Mouse (Mus musculus) ES-E14 (cell line): ENCODE results near the gene Lyl1. TPM values are rescaled to one million over a fixed set of nuclear protein-coding genes. Genes with fewer than 3 reads are reported as not detected.

ENCODE experiments used
- DNase-seq: peaks from one replicate; pipeline ENCODE4 v3.0.0-alpha.2; 2013; ENCODE audit warnings: low read depth, low spot score
- H3K27ac ChIP-seq: 2 replicates; pipeline ENCODE4 v1.5.1; 2012; ENCODE audit warnings: low read depth, mild to moderate bottlenecking, low read length, moderate library complexity, mixed read lengths; ENCODE audit not compliant: poor library complexity, insufficient read depth, severe bottlenecking
- H3K36me3 ChIP-seq: 2 replicates; pipeline ENCODE4 v1.6.1; 2012; ENCODE audit warnings: mild to moderate bottlenecking, low read length, moderate library complexity, mixed read lengths; ENCODE audit not compliant: control insufficient read depth, poor library complexity, insufficient read depth, severe bottlenecking
- H3K4me1 ChIP-seq, 2 experiments: fragments of 150-350 bp in 1 of 2; sonication (generic) in 1 of 2; 2 replicates each; pipeline ENCODE4 v1.6.1; 2012; ENCODE audit warnings: low read length in 2 of 2, mild to moderate bottlenecking in 1 of 2, mixed read lengths in 1 of 2; ENCODE audit not compliant: control insufficient read depth in 2 of 2, insufficient read depth in 2 of 2, poor library complexity in 1 of 2
- H3K4me3 ChIP-seq, 2 experiments: fragments of 150-350 bp in 1 of 2; sonication (generic) in 1 of 2; 2 replicates each; pipeline ENCODE4 v1.5.1; 2012; ENCODE audit warnings: low read length in 2 of 2, low read depth in 1 of 2, mild to moderate bottlenecking in 1 of 2, mixed read lengths in 1 of 2; ENCODE audit not compliant: insufficient read depth in 1 of 2, poor library complexity in 1 of 2, severe bottlenecking in 1 of 2
- H3K9ac ChIP-seq: 2 replicates; pipeline ENCODE4 v1.6.1; 2012; ENCODE audit warnings: low read depth, mild to moderate bottlenecking, low read length, mixed read lengths; ENCODE audit not compliant: poor library complexity, insufficient read depth, severe bottlenecking
- H3K9me3 ChIP-seq: fragments of 150-350 bp; sonication (generic); 2 replicates; pipeline ENCODE4 v1.6.1; 2012; ENCODE audit warnings: low read depth, mild to moderate bottlenecking, low read length; ENCODE audit not compliant: control insufficient read depth, insufficient read depth
- CHD2 ChIP-seq: IDR thresholded peaks from 2 replicates; pipeline ENCODE4 v1.6.1; 2014; ENCODE audit warnings: mild to moderate bottlenecking, low read depth, low read length, inconsistent platforms
- HCFC1 ChIP-seq: IDR thresholded peaks from 2 replicates; pipeline ENCODE4 v1.6.1; 2012; ENCODE audit warnings: low read length, inconsistent platforms, borderline replicate concordance; ENCODE audit not compliant: insufficient read depth
- MAFK ChIP-seq: IDR thresholded peaks from 2 replicates; pipeline ENCODE4 v1.6.1; 2014; ENCODE audit warnings: mild to moderate bottlenecking, low read depth, low read length, inconsistent platforms; ENCODE audit not compliant: insufficient read depth
- ZC3H11A ChIP-seq: IDR thresholded peaks from 2 replicates; pipeline ENCODE4 v1.6.1; 2012; ENCODE audit warnings: low read depth, mild to moderate bottlenecking, inconsistent platforms, low read length, borderline replicate concordance
- ZNF384 ChIP-seq: IDR thresholded peaks from 2 replicates; pipeline ENCODE4 v1.6.1; 2012; ENCODE audit warnings: low read depth, low read length, inconsistent platforms
- in situ Hi-C, 2 experiments: fragments of 600-800 bp; cut with MboI; formaldehyde crosslinking; loops; one replicate each; pipeline ENCODE4 v1.15.1; 2025; ENCODE audit warnings: low sequenced_read_pairs in 2 of 2, inconsistent platforms in 1 of 2; ENCODE audit not compliant: unreplicated experiment in 2 of 2
- total RNA-seq: library from RNA; depleted of rRNA; stranded (reverse); fragments of 300-350 nt; gene quantifications from 2 replicates; pipeline ENCODE4 v1.2.3, GENCODE M21; 2012

The Lyl1 gene
- total RNA-seq, 1 experiment = 0.49 TPM

GRCm38 (mm10) chr8:84695140-84695539, 6.1 kb upstream of the Lyl1 start:
- Histone ChIP-seq H3K36me3 (peaks cover 53% of the 10 kb centered on the region), H3K27ac (no peak overlapping the region), H3K4me1 (peaks cover 2 to 5% of the 10 kb centered on the region in 2 experiments; a peak in 1 of 4 replicates), H3K9ac (no peak overlapping the region), H3K4me3 (no peak overlapping the region), H3K9me3 (no peaks in the 10 kb centered on the region)
- TF ChIP-seq ZC3H11A (no peak), HCFC1 (no peak), ZNF384 (no peak), MAFK (no peak), CHD2 (no peak)
- DNase-seq = no peak
- in situ Hi-C loops = loop anchor here in 1 of 2 experiments (5.0 kb wide), 1 partner anchor 122 kb away; no protein-coding TSS in a partner anchor

GRCm38 (mm10) chr8:84697166-84698130, 3.8 kb upstream of the Lyl1 start:
- Histone ChIP-seq H3K4me1 (peaks cover 2 to 13% of the 10 kb centered on the region in 2 experiments; a peak in 1 of 4 replicates), H3K4me3 (no peak overlapping the region), H3K9me3 (no peaks in the 10 kb centered on the region), H3K36me3 (peaks cover 42% of the 10 kb centered on the region), H3K27ac (no peak overlapping the region), H3K9ac (no peak overlapping the region)
- no peak for DNase-seq
- TF ChIP-seq ZC3H11A (no peak), CHD2 (no peak), HCFC1 (no peak), MAFK (no peak), ZNF384 (no peak)
- in situ Hi-C loops = loop anchor here in 1 of 2 experiments (5.0 kb wide), 1 partner anchor 120 kb away; no protein-coding TSS in a partner anchor

DNA sequence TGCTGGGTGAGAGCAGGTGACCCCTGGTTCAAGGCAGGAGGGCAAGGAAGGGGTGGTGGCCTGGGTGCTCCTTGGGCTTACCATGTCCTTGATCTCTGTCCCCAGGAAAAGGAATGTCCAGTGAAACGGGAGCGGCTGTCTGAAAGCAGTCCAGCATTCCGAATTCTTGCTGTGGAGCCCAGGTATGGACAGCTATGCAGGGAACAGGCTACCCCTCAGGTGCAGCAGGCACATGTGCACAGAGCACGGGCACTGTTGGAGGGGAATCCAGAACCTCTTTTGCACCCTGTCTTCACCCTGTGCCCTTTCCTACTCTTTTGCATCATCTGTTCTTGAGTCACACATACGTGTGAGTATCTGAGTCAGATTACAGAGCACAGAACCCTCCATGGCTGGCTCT, 3.0 kb upstream of the Lyl1 start:
- in situ Hi-C loops = loop anchor here in 1 of 2 experiments (5.0 kb wide), 1 partner anchor 119 kb away; no protein-coding TSS in a partner anchor
- Histone ChIP-seq H3K27ac (no peak overlapping the region), H3K9me3 (no peaks in the 10 kb centered on the region), H3K4me1 (peaks cover 2 to 13% of the 10 kb centered on the region in 2 experiments; a peak in 1 of 4 replicates), H3K9ac (no peak overlapping the region), H3K36me3 (peaks cover 38% of the 10 kb centered on the region), H3K4me3 (no peak overlapping the region)
- TF ChIP-seq MAFK = no peak
- TF ChIP-seq HCFC1 = no peak
- no peak for TF ChIP-seq ZC3H11A
- TF ChIP-seq CHD2 = no peak
- TF ChIP-seq ZNF384 = no peak
- DNase-seq = no peak

DNA sequence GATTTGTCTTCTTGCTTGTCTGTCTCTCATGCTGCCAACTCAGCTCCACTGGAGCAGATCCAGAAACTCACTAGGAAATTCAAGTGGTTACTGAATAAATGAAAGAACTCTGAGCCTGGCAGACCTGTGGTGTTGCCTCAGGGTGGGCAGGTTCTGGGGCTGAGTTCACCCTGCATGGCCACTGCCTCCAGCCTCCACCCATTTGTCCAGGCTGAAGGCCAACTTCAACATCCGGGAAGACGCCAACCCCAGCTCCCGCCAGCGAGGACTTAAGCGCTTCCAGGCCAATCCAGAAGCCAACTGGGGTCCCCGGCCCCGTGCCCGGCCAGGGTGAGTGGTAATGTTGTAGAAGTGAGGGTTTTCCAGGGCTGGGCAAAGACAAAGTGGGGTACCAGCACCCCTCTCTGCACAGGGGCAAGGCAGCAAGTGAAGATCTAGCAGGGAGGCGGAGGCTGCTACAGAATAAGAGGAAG, 2.3 kb upstream of the Lyl1 start:
- H3K36me3 ChIP-seq = peaks cover 34% of the 10 kb centered on the region

More for the DNA sequence above, 2.3 kb upstream of the Lyl1 start:
- H3K27ac ChIP-seq = no peak overlapping the region
- H3K4me3 ChIP-seq = no peak overlapping the region
- no peaks in the 10 kb centered on the region for H3K9me3 ChIP-seq
- TF ChIP-seq HCFC1 (no peak), MAFK (no peak), ZC3H11A (no peak), ZNF384 (no peak), CHD2 (no peak)
- H3K4me1 ChIP-seq = peaks cover 2 to 15% of the 10 kb centered on the region in 2 experiments; a peak in 2 of 4 replicates
- no peak for DNase-seq
- in situ Hi-C loops = loop anchor here in 1 of 2 experiments (5.0 kb wide), 1 partner anchor 118 kb away; no protein-coding TSS in a partner anchor
- H3K9ac ChIP-seq = no peak overlapping the region
